Mouse (Mus musculus): ENCODE measurements around the gene Kcnk1. TPM values are rescaled to one million over a fixed set of nuclear protein-coding genes. Genes with fewer than 3 reads are reported as not detected.
A peak's percentile ranks its signal among the peaks of the same experiment; 100 is the strongest.

Gene Kcnk1
- polyA plus RNA-seq, 1 experiment from 2014 or later = 1.9 TPM

DNA sequence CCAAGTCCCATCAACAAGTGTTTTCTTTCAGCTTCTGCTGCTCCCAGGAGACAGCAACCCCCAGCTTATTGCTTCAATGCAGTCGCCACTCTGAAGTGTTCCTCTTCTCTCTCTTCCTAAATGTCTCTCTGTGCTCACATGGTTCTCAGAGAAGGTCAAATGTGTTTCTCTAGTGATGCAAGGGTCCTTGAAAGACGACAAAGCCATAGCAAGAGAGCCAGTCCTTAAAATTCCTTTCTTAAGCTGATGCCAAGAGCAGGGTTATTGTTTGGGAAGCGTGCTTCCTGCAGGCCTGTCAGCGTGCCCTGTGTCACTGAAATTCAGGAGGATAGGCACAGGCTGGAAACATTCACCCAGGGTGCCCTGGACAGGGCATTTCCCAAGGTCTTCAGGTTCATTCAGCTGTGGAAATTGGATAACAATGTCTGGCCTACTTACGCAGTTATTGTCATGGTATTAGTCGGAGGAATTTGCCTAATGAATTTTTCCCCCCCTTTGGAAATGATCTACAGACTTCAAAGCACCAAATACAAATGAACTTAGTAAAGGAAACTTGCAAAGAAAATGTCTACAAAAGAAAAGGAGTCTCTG lies 7.9 kb upstream of the Kcnk1 start:
- Histone ChIP-seq H3K4me3 (ENCODE audit: low read depth, low read length) (no peak overlapping the region), H3K27ac (ENCODE audit: low read depth, low read length) (no peak overlapping the region), H3K9me3 (ENCODE audit: control insufficient read depth, low read length) (no peaks in the 10 kb centered on the region), H3K9ac (ENCODE audit: low read depth, low read length) (no peak overlapping the region), H3K27me3 (replicated peaks; ENCODE audit: control insufficient read depth, insufficient read depth, low read length) (peaks cover under 1% of the 10 kb centered on the region; the same call in 1 of the 2 replicates), H3K4me2 (no peak overlapping the region), H3K36me3 (ENCODE audit: control insufficient read depth, insufficient read depth, low read length) (no peaks in the 10 kb centered on the region), H3K4me1 (replicated peaks; ENCODE audit: control insufficient read depth, insufficient read depth, low read length) (no peaks in the 10 kb centered on the region)
- ATAC-seq (replicated peaks; ENCODE audit: low FRiP score) = no peak
- 72% methylated on average over 6 of the region's 6 CpGs for WGBS
- DNase-seq (ENCODE audit: low spot score) = no peak

DNA sequence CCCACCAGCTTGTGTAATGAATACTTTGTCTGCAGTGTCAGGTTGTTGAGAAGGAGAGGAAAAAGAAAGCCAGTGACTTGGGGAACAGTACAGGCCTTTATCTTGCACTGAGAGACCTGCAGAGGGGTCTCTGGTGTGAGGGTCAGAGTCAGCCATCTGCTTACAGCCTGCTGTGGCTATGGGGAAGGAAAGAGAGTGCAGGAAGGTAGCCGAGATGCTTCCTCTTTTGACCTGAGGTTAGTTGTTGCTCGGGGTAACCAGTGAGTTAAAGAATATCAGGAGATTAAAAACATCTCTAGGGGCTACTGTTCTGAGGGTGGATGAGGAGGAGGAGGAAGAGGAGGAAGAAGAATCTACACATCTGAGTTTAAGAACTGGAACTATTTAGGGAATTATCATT lies 7.0 kb upstream of the Kcnk1 start:
- ATAC-seq (replicated peaks; ENCODE audit: low FRiP score) = no peak
- H3K4me3 ChIP-seq (ENCODE audit: low read depth, low read length) = no peak overlapping the region

DNA sequence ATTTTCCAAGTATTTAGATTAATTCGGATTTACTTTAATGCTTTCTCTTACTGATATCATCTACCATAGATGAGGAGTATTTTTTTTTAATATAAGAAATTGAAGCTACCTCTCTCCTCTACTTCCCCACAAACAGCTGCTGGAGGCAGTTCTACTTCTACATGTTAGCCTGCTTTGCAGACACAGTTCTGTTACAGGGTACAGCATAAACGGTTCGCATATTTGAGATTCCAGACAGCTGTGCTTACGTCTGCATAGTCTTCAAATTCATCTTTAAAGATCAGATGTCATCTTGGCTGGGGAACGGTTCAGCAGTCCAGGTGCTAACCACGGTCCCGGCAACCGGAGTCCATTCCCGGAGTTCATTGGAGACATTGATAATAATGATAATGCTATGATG lies 1.3 kb upstream of the Kcnk1 start:
- Histone ChIP-seq H3K36me3 (ENCODE audit: control insufficient read depth, insufficient read depth, low read length) (no peaks in the 10 kb centered on the region), H3K27me3 (replicated peaks; ENCODE audit: control insufficient read depth, insufficient read depth, low read length) (peaks cover 56% of the 10 kb centered on the region), H3K9ac (ENCODE audit: low read depth, low read length) (no peak overlapping the region), H3K9me3 (ENCODE audit: control insufficient read depth, low read length) (no peaks in the 10 kb centered on the region), H3K27ac (ENCODE audit: low read depth, low read length) (no peak overlapping the region), H3K4me2 (no peak overlapping the region), H3K4me1 (replicated peaks; ENCODE audit: control insufficient read depth, insufficient read depth, low read length) (no peaks in the 10 kb centered on the region), H3K4me3 (ENCODE audit: low read depth, low read length) (no peak overlapping the region)
- 67% methylated on average over 9 of the region's 9 CpGs for WGBS
- DNase-seq (ENCODE audit: low spot score) (no peak), ATAC-seq (replicated peaks; ENCODE audit: low FRiP score) (no peak)

More for the DNA sequence above, 7.0 kb upstream of the Kcnk1 start:
- no peaks in the 10 kb centered on the region for H3K9me3 ChIP-seq (ENCODE audit: control insufficient read depth, low read length)
- no peak overlapping the region for H3K4me2 ChIP-seq
- H3K4me1 ChIP-seq (replicated peaks; ENCODE audit: control insufficient read depth, insufficient read depth, low read length) = no peaks in the 10 kb centered on the region
- DNase-seq (ENCODE audit: low spot score) = no peak
- 30% methylated on average over 2 of the region's 2 CpGs for WGBS
- H3K27ac ChIP-seq (ENCODE audit: low read depth, low read length) = no peak overlapping the region
- H3K27me3 ChIP-seq (replicated peaks; ENCODE audit: control insufficient read depth, insufficient read depth, low read length) = peaks cover 6% of the 10 kb centered on the region; the same call in 1 of the 2 replicates
- no peaks in the 10 kb centered on the region for H3K36me3 ChIP-seq (ENCODE audit: control insufficient read depth, insufficient read depth, low read length)
- H3K9ac ChIP-seq (ENCODE audit: low read depth, low read length) = no peak overlapping the region

DNA sequence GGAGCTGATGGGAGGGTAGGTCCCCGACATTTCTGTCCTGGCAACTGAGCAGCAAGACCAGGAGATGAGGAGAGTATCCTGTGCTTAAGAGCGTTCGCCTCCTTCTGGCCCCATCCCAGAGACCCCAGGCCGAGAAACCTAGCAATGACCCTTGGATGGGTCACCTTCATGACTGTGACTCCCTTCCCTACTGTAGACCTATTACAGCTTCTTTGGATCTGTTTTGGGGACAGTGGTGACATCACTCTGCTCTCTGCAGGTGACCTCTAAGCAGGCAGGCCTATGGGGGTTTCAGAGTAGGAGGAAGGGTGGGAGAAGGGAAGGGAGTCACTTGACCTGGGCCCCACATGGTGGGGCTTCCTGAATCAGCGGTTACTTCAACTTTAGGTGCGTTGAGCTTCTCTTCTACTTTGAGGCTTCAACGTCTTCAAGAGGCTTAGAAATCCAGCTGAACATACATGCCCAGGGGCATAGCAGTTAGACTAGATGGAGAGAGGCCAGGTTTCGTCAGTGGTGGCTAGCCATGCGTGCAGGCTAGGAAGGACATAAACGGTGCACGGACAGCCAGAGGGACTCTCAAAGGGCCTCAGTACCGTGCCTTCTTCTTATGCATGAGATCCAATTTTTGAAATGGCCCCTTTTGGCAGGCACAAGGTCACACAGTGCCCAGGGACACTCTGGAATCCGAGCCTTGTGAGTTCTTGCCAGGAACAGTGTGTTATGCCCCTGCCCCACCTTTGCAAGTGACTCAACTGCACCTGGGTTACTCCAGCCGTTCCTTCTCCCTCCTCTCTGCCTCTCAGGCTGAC lies 1.3 kb downstream of the Kcnk1 start:
- Histone ChIP-seq H3K27ac (ENCODE audit: low read depth, low read length) (no peak overlapping the region), H3K4me2 (peak overlapping the region; percentile 65), H3K4me3 (ENCODE audit: low read depth, low read length) (peak overlapping the region; percentile 47), H3K9me3 (ENCODE audit: control insufficient read depth, low read length) (no peaks in the 10 kb centered on the region), H3K36me3 (ENCODE audit: control insufficient read depth, insufficient read depth, low read length) (no peaks in the 10 kb centered on the region), H3K9ac (ENCODE audit: low read depth, low read length) (no peak overlapping the region), H3K4me1 (replicated peaks; ENCODE audit: control insufficient read depth, insufficient read depth, low read length) (no peaks in the 10 kb centered on the region), H3K27me3 (replicated peaks; ENCODE audit: control insufficient read depth, insufficient read depth, low read length) (peaks cover 56% of the 10 kb centered on the region)
- ATAC-seq (replicated peaks; ENCODE audit: low FRiP score) = no peak
- no peak for DNase-seq (ENCODE audit: low spot score)
- 23% methylated on average over 14 of the region's 14 CpGs for WGBS

DNA sequence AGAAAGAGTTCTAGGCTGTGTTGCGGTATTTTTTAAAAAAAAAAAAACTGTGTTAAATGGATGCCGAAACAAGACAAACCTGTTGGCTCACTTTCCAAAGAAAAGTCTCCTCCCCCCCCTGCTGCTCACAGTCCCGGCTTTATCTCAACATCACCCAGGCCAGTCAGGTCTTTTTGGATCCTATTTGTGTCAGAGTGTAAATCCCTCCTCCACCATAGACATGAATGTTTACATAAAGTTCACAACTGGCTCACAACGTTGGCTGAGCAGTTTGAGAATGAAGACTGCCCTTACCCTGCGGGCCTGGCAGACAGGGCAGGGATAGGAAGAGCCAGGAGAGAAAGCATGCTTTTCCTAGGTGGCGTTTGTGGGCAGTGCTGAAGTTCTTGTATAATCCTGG lies 2.0 kb downstream of the Kcnk1 start:
- Histone ChIP-seq H3K27ac (ENCODE audit: low read depth, low read length) (no peak overlapping the region), H3K9ac (ENCODE audit: low read depth, low read length) (no peak overlapping the region), H3K4me1 (replicated peaks; ENCODE audit: control insufficient read depth, insufficient read depth, low read length) (no peaks in the 10 kb centered on the region), H3K4me3 (ENCODE audit: low read depth, low read length) (no peak overlapping the region), H3K9me3 (ENCODE audit: control insufficient read depth, low read length) (no peaks in the 10 kb centered on the region), H3K27me3 (replicated peaks; ENCODE audit: control insufficient read depth, insufficient read depth, low read length) (peaks cover 56% of the 10 kb centered on the region), H3K36me3 (ENCODE audit: control insufficient read depth, insufficient read depth, low read length) (no peaks in the 10 kb centered on the region), H3K4me2 (no peak overlapping the region)
- ATAC-seq (replicated peaks; ENCODE audit: low FRiP score) = no peak
- no peak for DNase-seq (ENCODE audit: low spot score)
- WGBS = 27% methylated on average over 6 of the region's 6 CpGs

DNA sequence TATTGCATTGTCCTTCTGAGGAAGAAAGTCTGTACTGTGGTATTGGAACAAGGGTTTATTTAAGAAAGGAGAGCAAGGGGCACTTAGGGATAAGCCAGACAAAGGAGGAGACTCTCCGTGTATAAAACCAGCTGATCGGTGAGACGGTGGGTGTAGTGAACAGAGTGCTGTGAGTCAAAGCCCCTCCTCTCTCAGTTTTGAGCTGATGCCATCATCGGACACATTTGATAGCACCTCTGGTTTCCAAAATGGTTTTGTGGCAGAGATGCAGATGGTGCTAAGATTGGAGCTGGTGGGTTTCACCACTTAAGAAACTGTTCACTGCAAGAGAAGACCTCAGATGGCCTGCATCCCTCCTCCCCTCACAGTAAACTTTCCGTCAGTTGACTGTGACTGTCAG lies 2.6 kb downstream of the Kcnk1 start:
- no peak for DNase-seq (ENCODE audit: low spot score)
- H3K4me1 ChIP-seq (replicated peaks; ENCODE audit: control insufficient read depth, insufficient read depth, low read length) = no peaks in the 10 kb centered on the region
- H3K4me2 ChIP-seq = no peak overlapping the region
- WGBS = 71% methylated on average over 5 of the region's 5 CpGs
- no peak overlapping the region for H3K4me3 ChIP-seq (ENCODE audit: low read depth, low read length)
- H3K27ac ChIP-seq (ENCODE audit: low read depth, low read length) = no peak overlapping the region
- H3K36me3 ChIP-seq (ENCODE audit: control insufficient read depth, insufficient read depth, low read length) = no peaks in the 10 kb centered on the region
- H3K9ac ChIP-seq (ENCODE audit: low read depth, low read length) = no peak overlapping the region
- H3K27me3 ChIP-seq (replicated peaks; ENCODE audit: control insufficient read depth, insufficient read depth, low read length) = peaks cover 51% of the 10 kb centered on the region
- H3K9me3 ChIP-seq (ENCODE audit: control insufficient read depth, low read length) = no peaks in the 10 kb centered on the region
- no peak for ATAC-seq (replicated peaks; ENCODE audit: low FRiP score)

DNA sequence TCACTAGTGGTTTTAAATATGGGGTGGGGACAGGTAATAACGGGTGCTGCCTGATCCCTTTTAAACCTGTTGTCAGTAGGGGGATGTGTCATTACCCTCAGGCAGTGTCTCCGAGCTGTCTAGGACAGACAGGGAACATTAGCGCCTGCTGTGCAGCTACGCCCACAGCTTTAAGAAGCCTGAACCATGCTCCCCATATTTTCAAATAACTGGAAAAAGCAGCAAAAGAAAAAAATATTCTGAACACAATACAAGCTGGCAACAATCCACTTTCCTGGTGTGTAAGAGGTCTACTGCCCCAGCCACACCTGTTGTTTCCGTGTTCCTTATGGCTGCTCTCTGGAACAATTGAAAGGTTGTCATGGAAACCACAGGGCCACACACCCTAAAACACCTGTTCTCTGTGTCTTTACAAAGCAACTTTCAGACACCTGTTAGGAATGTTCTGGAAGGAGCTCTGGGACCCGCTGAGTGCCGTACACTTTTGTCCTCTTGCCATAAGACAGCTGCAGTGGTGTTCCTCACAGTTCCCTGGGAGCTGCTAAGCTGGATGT lies 4.9 kb downstream of the Kcnk1 start:
- Histone ChIP-seq H3K9ac (ENCODE audit: low read depth, low read length) (no peak overlapping the region), H3K9me3 (ENCODE audit: control insufficient read depth, low read length) (no peaks in the 10 kb centered on the region), H3K27me3 (replicated peaks; ENCODE audit: control insufficient read depth, insufficient read depth, low read length) (peaks cover 32% of the 10 kb centered on the region), H3K36me3 (ENCODE audit: control insufficient read depth, insufficient read depth, low read length) (no peaks in the 10 kb centered on the region), H3K4me1 (replicated peaks; ENCODE audit: control insufficient read depth, insufficient read depth, low read length) (no peaks in the 10 kb centered on the region), H3K4me3 (ENCODE audit: low read depth, low read length) (no peak overlapping the region), H3K4me2 (no peak overlapping the region), H3K27ac (ENCODE audit: low read depth, low read length) (no peak overlapping the region)
- 72% methylated on average over 7 of the region's 7 CpGs for WGBS
- DNase-seq (ENCODE audit: low spot score) (no peak), ATAC-seq (replicated peaks; ENCODE audit: low FRiP score) (no peak)

DNA sequence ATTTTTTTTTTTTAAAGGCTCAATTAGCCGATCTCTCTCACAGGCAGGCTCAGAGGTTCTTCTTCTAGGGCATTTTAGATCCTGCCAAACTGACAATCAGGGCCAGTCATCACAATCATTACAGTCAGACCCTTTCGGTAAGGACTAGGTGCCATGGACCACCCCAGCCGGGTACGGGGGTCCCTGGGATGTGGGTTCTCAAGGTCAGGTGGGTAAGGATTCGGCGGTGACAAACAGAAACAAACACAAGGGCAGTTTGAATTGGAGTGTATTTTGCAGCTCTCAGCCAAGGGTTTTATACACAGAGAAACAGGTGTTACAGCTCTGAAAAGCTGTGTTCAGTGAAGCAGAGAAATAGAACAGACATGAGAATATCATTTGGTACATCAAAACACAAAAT lies 8.6 kb downstream of the Kcnk1 start:
- 88% methylated on average over 6 of the region's 6 CpGs for WGBS
- ATAC-seq (replicated peaks; ENCODE audit: low FRiP score) = no peak

DNA sequence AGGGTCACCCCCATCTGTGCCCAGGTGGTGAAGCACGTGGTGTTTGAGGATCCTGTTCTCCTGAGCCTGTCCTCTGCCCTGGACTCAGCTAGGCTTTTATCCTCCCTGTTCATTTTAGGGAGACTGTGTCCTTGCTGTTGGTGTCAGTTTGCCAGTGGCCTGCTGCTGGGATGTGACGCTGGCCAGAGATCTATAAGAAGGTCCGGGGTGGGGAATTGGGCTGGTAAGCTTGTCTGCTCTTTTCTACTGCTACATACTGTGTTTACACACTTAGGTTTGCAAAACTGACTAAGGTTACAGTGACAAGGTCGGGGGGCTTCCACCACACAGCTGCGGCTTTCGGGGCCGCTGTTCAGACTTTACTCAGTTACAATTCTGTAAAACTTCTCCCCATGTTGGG lies 10.0 kb downstream of the Kcnk1 start:
- WGBS = 65% methylated on average over 7 of the region's 7 CpGs
- no peaks in the 10 kb centered on the region for H3K4me1 ChIP-seq (replicated peaks; ENCODE audit: control insufficient read depth, insufficient read depth, low read length)
- H3K9ac ChIP-seq (ENCODE audit: low read depth, low read length) = no peak overlapping the region
- H3K36me3 ChIP-seq (ENCODE audit: control insufficient read depth, insufficient read depth, low read length) = no peaks in the 10 kb centered on the region
- DNase-seq (ENCODE audit: low spot score) = no peak
- ATAC-seq (replicated peaks; ENCODE audit: low FRiP score) = no peak
- H3K27me3 ChIP-seq (replicated peaks; ENCODE audit: control insufficient read depth, insufficient read depth, low read length) = no peaks in the 10 kb centered on the region
- no peak overlapping the region for H3K27ac ChIP-seq (ENCODE audit: low read depth, low read length)
- no peaks in the 10 kb centered on the region for H3K9me3 ChIP-seq (ENCODE audit: control insufficient read depth, low read length)
- no peak overlapping the region for H3K4me2 ChIP-seq
- H3K4me3 ChIP-seq (ENCODE audit: low read depth, low read length) = no peak overlapping the region

More for the DNA sequence above, 8.6 kb downstream of the Kcnk1 start:
- Histone ChIP-seq H3K4me3 (ENCODE audit: low read depth, low read length) (no peak overlapping the region), H3K9me3 (ENCODE audit: control insufficient read depth, low read length) (no peaks in the 10 kb centered on the region), H3K4me1 (replicated peaks; ENCODE audit: control insufficient read depth, insufficient read depth, low read length) (no peaks in the 10 kb centered on the region), H3K27ac (ENCODE audit: low read depth, low read length) (no peak overlapping the region), H3K27me3 (replicated peaks; ENCODE audit: control insufficient read depth, insufficient read depth, low read length) (no peaks in the 10 kb centered on the region), H3K4me2 (no peak overlapping the region), H3K9ac (ENCODE audit: low read depth, low read length) (no peak overlapping the region), H3K36me3 (ENCODE audit: control insufficient read depth, insufficient read depth, low read length) (no peaks in the 10 kb centered on the region)
- no peak for DNase-seq (ENCODE audit: low spot score)
